Mouse (Mus musculus) neural tube, embryonic 12.5 days (tissue): ENCODE data around the gene Papolb. TPM values are rescaled to one million over a fixed set of nuclear protein-coding genes. Genes with fewer than 3 reads are reported as not detected.

Source experiments
- ATAC-seq: fragments of 200-750 bp; cut with Nextera tagmentation; 2 replicates; pipeline ENCODE4 v1.8.0; 2017; ENCODE audit warnings: low read depth, mild to moderate bottlenecking, moderate TSS enrichment, moderate library complexity; ENCODE audit not compliant: low FRiP score
- H3K27ac ChIP-seq: fragments of 300-500 bp; sonication (generic); 2 replicates; pipeline ENCODE4 v1.5.1; 2016
- H3K27me3 ChIP-seq: fragments of 300-500 bp; sonication (generic); replicated peaks from 2 replicates; pipeline ENCODE4 v1.6.1; 2016; ENCODE audit warnings: mild to moderate bottlenecking
- H3K36me3 ChIP-seq: fragments of 300-500 bp; sonication (generic); 2 replicates; pipeline ENCODE4 v1.6.1; 2016; ENCODE audit warnings: mild to moderate bottlenecking
- H3K4me1 ChIP-seq: fragments of 300-500 bp; sonication (generic); 2 replicates; pipeline ENCODE4 v1.6.1; 2016
- H3K4me2 ChIP-seq: fragments of 300-500 bp; sonication (generic); replicated peaks from 2 replicates; pipeline ENCODE4 v1.6.1; 2016; ENCODE audit warnings: mild to moderate bottlenecking
- H3K4me3 ChIP-seq: fragments of 300-500 bp; sonication (generic); 2 replicates; pipeline ENCODE4 v1.5.1; 2016
- H3K9ac ChIP-seq: fragments of 300-500 bp; sonication (generic); 2 replicates; pipeline ENCODE4 v1.6.1; 2016; ENCODE audit warnings: mild to moderate bottlenecking
- H3K9me3 ChIP-seq: fragments of 300-500 bp; sonication (generic); 2 replicates; pipeline ENCODE4 v1.6.1; 2016; ENCODE audit warnings: mild to moderate bottlenecking
- WGBS: fragments of 180-500 bp; shearing (Covaris S2); methylation state at CpG from one replicate; pipeline ENCODE4 v1.1.7; 2016; 5-methylcytosine and 5-hydroxymethylcytosine counted together
- polyA plus RNA-seq: library from polyadenylated mRNA; unstranded; fragments of >200 nt; fragmentation: Nextera tagmentation; extraction: Ambion mirVana; gene quantifications from 2 replicates; pipeline ENCODE4 v1.2.1, GENCODE M21; 2016

The Papolb gene
- polyA plus RNA-seq, 1 experiment from 2014 or later: 0.34 TPM

DNA sequence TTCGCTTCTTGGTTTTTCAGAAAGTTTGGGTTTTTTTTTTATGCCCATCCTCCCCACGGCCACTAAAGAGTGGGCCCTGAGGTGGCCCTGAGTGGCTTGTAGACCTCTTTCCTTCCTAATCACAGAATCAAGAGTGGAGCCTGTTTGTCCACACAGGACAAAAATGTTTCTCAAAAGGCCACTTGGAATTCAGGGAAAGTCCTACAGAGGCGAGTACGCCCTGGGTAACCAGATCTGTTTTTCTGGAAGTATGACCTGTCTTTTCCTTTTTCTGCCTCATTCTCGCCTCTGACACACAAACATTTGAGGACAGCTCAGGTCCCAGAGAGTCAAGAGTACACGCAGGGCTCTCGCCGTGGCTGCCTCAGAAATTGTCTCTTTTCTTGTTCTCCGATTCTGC, 19.6 kb upstream of the Papolb start:
- no peak overlapping the region for H3K9ac ChIP-seq
- peaks cover 27% of the 10 kb centered on the region for H3K4me1 ChIP-seq
- peak overlapping the region; percentile 97 for H3K4me2 ChIP-seq
- 31% methylated on average over 9 of the region's 9 CpGs for WGBS
- H3K27me3 ChIP-seq: no peaks in the 10 kb centered on the region
- H3K27ac ChIP-seq: no peak overlapping the region
- no peaks in the 10 kb centered on the region for H3K36me3 ChIP-seq
- no peak for ATAC-seq
- H3K9me3 ChIP-seq: no peaks in the 10 kb centered on the region
- H3K4me3 ChIP-seq: no peak overlapping the region

DNA sequence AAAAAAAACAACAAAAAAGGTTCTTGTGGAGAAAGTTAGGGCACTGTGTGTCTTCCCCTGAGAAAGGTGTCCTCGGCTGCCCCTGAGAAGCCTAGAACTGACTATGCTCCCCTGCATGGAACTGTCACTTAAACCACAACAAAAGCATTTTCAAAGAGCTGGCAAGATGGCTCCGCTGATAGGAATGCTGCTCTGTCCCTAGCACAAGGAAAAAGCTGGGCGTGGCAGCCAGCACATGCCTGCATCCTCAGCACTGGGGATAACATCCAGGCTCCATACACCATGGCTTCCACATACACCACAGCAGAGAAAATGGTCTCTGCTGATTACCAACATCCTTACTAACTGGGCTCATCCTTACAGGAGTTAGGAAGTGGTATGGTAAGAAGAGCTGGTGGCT, 17.2 kb upstream of the Papolb start:
- Histone ChIP-seq H3K27me3 (no peaks in the 10 kb centered on the region), H3K27ac (no peak overlapping the region), H3K9me3 (no peaks in the 10 kb centered on the region), H3K4me2 (no peak overlapping the region), H3K9ac (no peak overlapping the region), H3K36me3 (peaks cover 2% of the 10 kb centered on the region; the same call in 1 of the 2 replicates), H3K4me1 (peaks cover 27% of the 10 kb centered on the region), H3K4me3 (no peak overlapping the region)
- 82% methylated on average over 3 of the region's 3 CpGs for WGBS
- ATAC-seq: no peak

DNA sequence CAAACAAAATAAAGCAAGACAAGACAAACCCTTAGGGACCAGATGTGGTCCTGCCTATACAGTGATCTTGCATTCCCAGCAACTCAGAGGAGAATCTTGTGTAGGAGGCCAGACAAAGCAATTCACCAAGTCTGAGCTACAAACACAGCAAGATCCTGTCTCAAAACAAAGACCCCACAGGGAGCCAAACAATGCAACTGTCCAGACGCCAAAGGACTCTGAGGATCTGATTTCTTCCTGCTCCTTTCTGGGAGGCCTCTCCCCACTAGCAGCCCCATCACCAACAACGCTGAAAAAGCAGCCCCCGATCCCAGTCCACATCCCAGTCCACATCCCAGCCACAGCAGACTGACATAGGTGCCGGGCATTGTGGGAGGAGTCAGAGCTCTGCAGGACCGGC, 16.5 kb upstream of the Papolb start:
- ATAC-seq: no peak
- Histone ChIP-seq H3K9me3 (no peaks in the 10 kb centered on the region), H3K4me1 (peaks cover 27% of the 10 kb centered on the region), H3K4me3 (no peak overlapping the region), H3K36me3 (peaks cover 4% of the 10 kb centered on the region; the same call in 1 of the 2 replicates), H3K27ac (no peak overlapping the region), H3K27me3 (no peaks in the 10 kb centered on the region), H3K9ac (no peak overlapping the region), H3K4me2 (no peak overlapping the region; the same call in 1 of the 2 replicates)
- 7% methylated on average over 5 of the region's 5 CpGs for WGBS

DNA sequence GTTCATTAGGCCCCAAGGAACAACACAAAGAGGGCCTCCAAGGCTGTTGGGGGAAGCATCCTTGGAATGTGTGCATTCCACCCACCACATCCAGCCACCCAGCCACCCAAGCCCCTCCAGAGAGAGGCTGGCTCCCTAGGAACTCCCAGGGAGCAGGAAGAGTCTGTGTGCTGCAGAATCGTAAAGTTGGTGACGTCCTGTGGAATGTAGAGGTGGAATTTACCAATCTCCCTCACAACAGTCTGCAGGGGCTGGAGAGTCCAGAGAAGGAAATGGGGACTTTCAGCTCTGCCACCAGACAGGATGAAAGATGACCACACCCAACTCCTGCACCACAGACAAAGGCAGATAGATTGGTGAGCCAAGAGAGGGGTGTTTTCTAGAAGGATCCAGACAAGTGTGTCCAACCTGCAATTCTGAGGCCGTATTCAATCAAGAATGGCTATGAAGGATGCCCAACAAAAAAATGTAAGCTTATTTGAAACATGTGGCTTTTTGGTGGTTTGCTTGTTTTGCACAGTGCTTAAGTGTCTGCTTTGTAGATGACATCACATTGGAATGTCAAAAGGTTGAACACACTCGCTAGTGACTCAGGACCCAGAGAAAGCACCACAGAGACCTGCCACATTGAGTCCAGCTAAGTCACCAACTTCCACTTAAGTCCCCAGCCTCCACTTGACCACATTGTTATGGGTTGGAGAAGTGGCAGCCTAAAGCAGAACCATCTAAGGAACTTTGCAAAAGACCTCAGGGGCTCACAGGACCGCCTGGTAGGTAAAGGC, 15.3 kb upstream of the Papolb start:
- H3K4me2 ChIP-seq: no peak overlapping the region
- WGBS: 75% methylated on average over 5 of the region's 5 CpGs
- no peaks in the 10 kb centered on the region for H3K27me3 ChIP-seq
- H3K9me3 ChIP-seq: no peaks in the 10 kb centered on the region
- H3K4me3 ChIP-seq: no peak overlapping the region
- no peak overlapping the region for H3K27ac ChIP-seq
- no peak for ATAC-seq
- H3K36me3 ChIP-seq: peaks cover 4% of the 10 kb centered on the region; the same call in 1 of the 2 replicates
- H3K9ac ChIP-seq: no peak overlapping the region
- H3K4me1 ChIP-seq: peaks cover 21% of the 10 kb centered on the region

DNA sequence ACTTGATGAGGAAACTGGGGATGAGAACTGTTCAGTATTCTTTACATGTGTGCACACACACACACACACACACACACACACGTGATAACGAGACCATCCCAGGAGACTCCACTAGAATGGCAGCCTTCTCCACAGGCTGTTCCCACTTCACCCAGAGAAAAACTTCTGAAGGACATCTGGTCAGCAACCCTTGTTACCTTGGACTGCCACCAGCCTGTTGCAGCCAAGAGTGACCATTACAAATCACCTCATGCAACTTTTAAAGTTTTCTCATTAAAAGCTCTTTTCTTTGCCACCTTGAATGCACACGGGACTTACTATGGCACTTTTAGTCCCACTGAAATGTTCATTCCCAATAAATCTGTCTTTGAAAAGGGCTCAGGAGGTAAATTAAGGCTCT, 7.4 kb upstream of the Papolb start:
- no peak overlapping the region for H3K9ac ChIP-seq
- H3K9me3 ChIP-seq: no peaks in the 10 kb centered on the region
- no peak for ATAC-seq
- no peak overlapping the region for H3K27ac ChIP-seq
- H3K4me2 ChIP-seq: no peak overlapping the region
- H3K4me1 ChIP-seq: no peaks in the 10 kb centered on the region
- no peak overlapping the region for H3K4me3 ChIP-seq
- WGBS: 85% methylated on average over 3 of the region's 3 CpGs
- 0 out of 2 replicates have a peak, but pooled peaks cover 4% of the 10 kb centered on the region for H3K36me3 ChIP-seq
- H3K27me3 ChIP-seq: no peaks in the 10 kb centered on the region

DNA sequence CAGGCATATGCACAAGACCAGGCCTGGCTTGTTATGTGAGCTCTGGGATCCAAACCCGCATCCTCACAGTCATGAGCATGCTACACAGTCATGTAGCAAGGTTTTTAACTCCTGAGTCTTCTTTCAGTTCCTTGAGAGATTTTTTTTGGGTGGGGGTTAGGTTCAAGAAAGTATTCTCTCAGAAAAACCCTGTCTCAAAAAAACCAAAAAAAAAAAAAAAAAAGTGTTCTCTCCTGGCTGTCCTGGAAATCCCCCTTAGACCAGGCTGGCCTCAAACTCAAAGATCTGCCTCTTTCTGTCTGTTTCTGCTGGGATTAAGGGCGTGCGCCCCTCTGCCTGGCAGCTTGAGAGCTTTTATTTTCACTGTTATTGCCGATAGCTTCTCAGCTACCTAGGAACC, 5.5 kb upstream of the Papolb start:
- ATAC-seq: no peak
- Histone ChIP-seq H3K9ac (no peak overlapping the region), H3K4me2 (no peak overlapping the region), H3K4me3 (no peak overlapping the region), H3K27ac (no peak overlapping the region), H3K4me1 (no peaks in the 10 kb centered on the region), H3K27me3 (0 out of 2 replicates have a peak, but pooled peaks cover 2% of the 10 kb centered on the region), H3K36me3 (no peaks in the 10 kb centered on the region), H3K9me3 (no peaks in the 10 kb centered on the region)
- 93% methylated on average over 4 of the region's 4 CpGs for WGBS

DNA sequence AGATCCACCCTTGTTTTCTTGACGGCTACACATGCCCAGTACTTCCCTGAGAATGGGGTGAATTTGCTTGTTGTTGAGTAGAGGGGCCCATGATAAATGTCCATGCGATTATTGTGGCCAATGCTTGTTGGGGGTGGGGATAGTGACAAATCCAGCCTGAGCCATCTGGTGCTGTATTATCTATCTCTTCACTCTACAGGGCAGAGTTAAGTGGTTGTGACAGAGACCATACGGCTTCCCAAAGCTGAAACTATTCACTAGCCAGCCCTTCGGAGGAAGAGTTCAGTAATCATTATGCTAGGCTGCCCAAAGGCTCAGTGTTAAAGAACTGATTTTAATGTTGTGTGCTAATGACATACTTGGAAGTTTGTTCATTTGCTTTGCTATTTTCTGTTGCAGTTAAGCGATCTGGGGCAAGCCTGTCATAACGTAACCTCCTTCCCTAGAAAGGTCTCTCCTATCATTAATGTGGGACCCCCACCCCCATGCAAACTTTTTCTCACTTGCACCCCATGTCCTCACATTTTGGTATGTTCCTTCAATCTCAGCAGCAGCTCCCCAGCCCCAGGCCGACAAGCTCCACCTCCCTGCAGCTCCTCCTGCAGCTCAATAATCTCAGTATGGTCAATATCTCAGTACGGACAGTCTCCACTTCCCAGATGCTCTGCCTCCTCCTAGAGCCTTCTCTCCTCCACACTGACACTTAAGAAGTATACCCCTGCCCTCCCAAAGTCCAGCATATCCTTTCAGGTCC, 5.0 kb downstream of the Papolb start:
- no peak overlapping the region for H3K4me2 ChIP-seq
- H3K9ac ChIP-seq: no peak overlapping the region
- H3K9me3 ChIP-seq: no peaks in the 10 kb centered on the region
- WGBS: 79% methylated on average over 8 of the region's 8 CpGs
- 0 out of 2 replicates have a peak, but pooled peaks cover 1% of the 10 kb centered on the region for H3K4me1 ChIP-seq
- H3K27ac ChIP-seq: no peak overlapping the region
- H3K4me3 ChIP-seq: no peak overlapping the region
- no peaks in the 10 kb centered on the region for H3K36me3 ChIP-seq
- ATAC-seq: no peak
- peaks cover 4% of the 10 kb centered on the region for H3K27me3 ChIP-seq

DNA sequence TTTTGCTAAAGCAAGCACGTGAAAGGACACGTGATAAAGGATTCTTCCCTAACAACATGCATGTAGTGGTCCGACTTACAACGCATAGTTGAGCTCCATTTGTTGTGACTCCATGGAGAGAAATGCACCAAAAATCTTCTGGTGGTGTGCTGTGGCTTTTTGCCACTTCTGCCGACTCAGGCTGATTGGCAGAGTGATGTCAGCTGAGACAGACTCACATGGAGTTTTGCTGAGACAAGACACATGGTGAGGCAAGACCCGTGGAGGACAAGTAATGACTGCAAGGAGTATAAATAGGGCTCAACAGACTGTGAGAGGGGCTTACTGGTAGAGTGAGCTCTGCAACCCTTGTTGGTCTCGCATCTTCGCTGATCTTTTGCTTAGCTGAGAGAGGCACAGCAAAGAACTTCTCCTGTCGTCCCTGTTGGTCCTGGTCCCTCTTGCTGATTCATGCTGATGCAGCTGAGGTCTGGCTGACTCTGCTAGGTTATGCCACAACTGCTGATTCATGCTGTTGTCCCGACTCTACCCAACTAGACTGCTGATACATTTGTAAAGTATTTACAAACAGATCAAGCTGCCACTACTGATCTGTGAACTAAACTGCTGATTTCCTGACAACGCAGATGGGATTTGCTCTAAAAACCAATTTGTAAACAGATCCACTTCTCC, 8.5 kb downstream of the Papolb start:
- 85% methylated on average over 11 of the region's 11 CpGs for WGBS
- Histone ChIP-seq H3K27me3 (no peaks in the 10 kb centered on the region), H3K9ac (no peak overlapping the region), H3K36me3 (no peaks in the 10 kb centered on the region), H3K4me1 (no peaks in the 10 kb centered on the region), H3K4me2 (no peak overlapping the region), H3K27ac (no peak overlapping the region), H3K4me3 (no peak overlapping the region), H3K9me3 (no peaks in the 10 kb centered on the region)
- no peak for ATAC-seq

DNA sequence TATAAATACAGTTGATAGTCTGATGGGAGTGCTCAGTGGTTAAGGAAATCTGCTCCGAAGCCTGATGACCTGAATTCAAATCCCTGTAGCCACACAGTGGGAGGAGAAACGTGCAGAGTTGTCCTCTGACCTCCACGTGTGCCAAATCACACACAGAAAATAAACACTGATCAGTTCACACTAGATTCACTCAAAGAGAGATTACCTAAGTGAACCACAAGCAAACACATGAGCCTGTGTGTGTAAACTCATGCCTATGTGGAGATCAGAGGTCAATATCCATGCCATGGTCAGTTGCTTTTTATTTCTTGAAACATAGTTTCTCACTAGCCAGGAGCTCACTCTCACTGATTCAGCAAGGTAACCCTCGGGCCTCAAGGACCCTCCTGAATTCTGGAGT, 9.5 kb downstream of the Papolb start:
- Histone ChIP-seq H3K9me3 (no peaks in the 10 kb centered on the region), H3K36me3 (no peaks in the 10 kb centered on the region), H3K9ac (no peak overlapping the region), H3K4me2 (no peak overlapping the region), H3K27ac (no peak overlapping the region), H3K27me3 (no peaks in the 10 kb centered on the region), H3K4me3 (no peak overlapping the region), H3K4me1 (no peaks in the 10 kb centered on the region)
- no peak for ATAC-seq
- 87% methylated on average over 4 of the region's 4 CpGs for WGBS

DNA sequence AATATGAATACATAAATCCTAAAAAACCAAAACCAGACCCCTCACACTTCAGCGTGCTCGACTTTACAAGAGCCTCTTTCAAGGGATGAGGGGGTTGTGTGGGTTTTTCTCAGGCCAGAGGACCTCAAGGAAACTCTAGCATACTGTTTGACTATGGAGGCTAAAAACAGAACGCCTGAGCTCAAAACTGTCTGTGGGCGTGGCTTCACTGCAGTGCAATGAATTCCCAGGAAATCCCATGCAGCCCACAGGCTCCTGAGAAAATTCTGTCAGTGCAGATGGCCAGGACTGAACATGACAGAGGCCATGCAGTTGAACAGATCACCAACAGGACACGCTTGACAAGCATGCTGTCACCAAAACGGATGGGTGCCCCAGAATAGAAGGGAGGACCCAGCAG, 10.9 kb downstream of the Papolb start:
- WGBS: 68% methylated on average over 6 of the region's 6 CpGs
- H3K4me3 ChIP-seq: no peak overlapping the region
- ATAC-seq: no peak

DNA sequence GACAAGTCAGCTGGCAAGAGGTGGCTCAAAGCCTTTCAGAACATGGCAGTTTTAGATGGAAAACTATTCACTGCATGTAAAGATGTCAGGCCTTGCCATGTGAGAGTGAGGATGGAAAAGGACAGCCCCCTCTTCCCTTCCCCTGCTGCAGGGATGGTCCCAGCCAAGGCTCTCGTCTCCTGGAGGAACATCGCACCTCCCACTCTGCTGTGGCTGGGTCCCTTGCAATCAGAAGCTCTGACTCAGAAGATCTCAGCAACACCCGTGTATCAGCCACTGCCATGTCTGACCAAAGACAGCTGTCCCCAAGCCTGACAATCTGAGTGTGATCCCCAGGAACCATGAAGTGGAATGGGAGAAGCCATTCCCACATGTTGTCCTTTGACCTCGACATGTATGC, 17.8 kb downstream of the Papolb start:
- WGBS: 89% methylated on average over 4 of the region's 4 CpGs
- H3K4me3 ChIP-seq: no peak overlapping the region

More for the DNA sequence above, 10.9 kb downstream of the Papolb start:
- no peak overlapping the region for H3K9ac ChIP-seq
- H3K4me1 ChIP-seq: no peaks in the 10 kb centered on the region
- H3K4me2 ChIP-seq: no peak overlapping the region
- H3K36me3 ChIP-seq: no peaks in the 10 kb centered on the region
- H3K27ac ChIP-seq: no peak overlapping the region
- no peaks in the 10 kb centered on the region for H3K9me3 ChIP-seq
- H3K27me3 ChIP-seq: no peaks in the 10 kb centered on the region

DNA sequence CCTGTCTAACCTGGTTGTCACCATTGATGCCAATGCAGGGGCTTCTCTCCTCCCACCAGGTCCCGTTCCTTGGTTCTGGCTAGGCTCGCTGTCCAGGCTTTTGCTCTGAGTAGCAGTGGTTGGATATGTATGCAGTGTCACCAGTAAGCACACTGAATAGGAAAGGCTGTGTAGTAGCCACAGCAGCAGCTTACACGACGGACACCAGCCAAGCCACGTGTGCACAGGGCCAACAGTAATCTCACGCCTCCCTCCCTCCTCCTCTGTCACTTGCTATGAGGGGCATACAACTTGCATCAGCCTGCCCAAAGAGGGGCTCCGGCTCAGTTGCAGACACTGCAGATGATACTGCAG, 19.8 kb downstream of the Papolb start:
- Histone ChIP-seq H3K27me3 (no peaks in the 10 kb centered on the region), H3K36me3 (peaks cover 2% of the 10 kb centered on the region), H3K4me3 (no peak overlapping the region), H3K4me1 (peaks cover 15% of the 10 kb centered on the region), H3K4me2 (no peak overlapping the region; the same call in 1 of the 2 replicates), H3K9ac (no peak overlapping the region), H3K9me3 (no peaks in the 10 kb centered on the region), H3K27ac (no peak overlapping the region)
- WGBS: 59% methylated on average over 7 of the region's 7 CpGs
- ATAC-seq: no peak

More for the DNA sequence above, 17.8 kb downstream of the Papolb start:
- Histone ChIP-seq H3K27ac (no peak overlapping the region), H3K36me3 (no peaks in the 10 kb centered on the region), H3K9me3 (no peaks in the 10 kb centered on the region), H3K27me3 (no peaks in the 10 kb centered on the region), H3K4me2 (no peak overlapping the region), H3K9ac (no peak overlapping the region), H3K4me1 (peaks cover 15% of the 10 kb centered on the region)
- no peak for ATAC-seq
